Mouse (Mus musculus): Measurements from ENCODE around the gene Phrf1. TPM values are rescaled to one million over a fixed set of nuclear protein-coding genes. Genes with fewer than 3 reads are reported as not detected.

Gene Phrf1
- polyA plus RNA-seq, 1 experiment, result 82.9 TPM

GRCm38 (mm10) chr7:141268466-141269272 is 40.1 kb downstream of the Phrf1 start:
- TF ChIP-seq GATA1 (IDR thresholded peaks at IDR 0.05; ENCODE audit: borderline replicate concordance, low read length), result no peak
- TF ChIP-seq FLI1 (IDR thresholded peaks at IDR 0.05; ENCODE audit: low read length), result no peak
- H3K4me1 ChIP-seq, result peaks cover 67% of the 10 kb centered on the region
- peaks cover 14% of the 10 kb centered on the region for H3K36me3 ChIP-seq (replicated peaks; ENCODE audit: low read length)
- H3K4me3 ChIP-seq (replicated peaks), result peak overlapping the region; percentile 91
- peaks cover 34% of the 10 kb centered on the region for H3K27me3 ChIP-seq (replicated peaks)
- no peaks in the 10 kb centered on the region for H3K9me3 ChIP-seq

GRCm38 (mm10) chr7:141269273-141269545 is 40.6 kb downstream of the Phrf1 start:
- Histone ChIP-seq H3K27me3 (replicated peaks) (peaks cover 40% of the 10 kb centered on the region), H3K9me3 (no peaks in the 10 kb centered on the region), H3K36me3 (replicated peaks; ENCODE audit: low read length) (peaks cover 9% of the 10 kb centered on the region), H3K4me3 (replicated peaks) (peak overlapping the region; percentile 91), H3K4me1 (peaks cover 67% of the 10 kb centered on the region)
- TF ChIP-seq GATA1 (IDR thresholded peaks at IDR 0.05; ENCODE audit: borderline replicate concordance, low read length) (no peak), FLI1 (IDR thresholded peaks at IDR 0.05; ENCODE audit: low read length) (no peak)

- TF ChIP-seq FLI1 (IDR thresholded peaks at IDR 0.05; ENCODE audit: low read length), result no peak
- TF ChIP-seq GATA1 (IDR thresholded peaks at IDR 0.05; ENCODE audit: borderline replicate concordance, low read length), result no peak
- no peaks in the 10 kb centered on the region for H3K9me3 ChIP-seq
- H3K27me3 ChIP-seq (replicated peaks), result peaks cover 52% of the 10 kb centered on the region
- H3K4me1 ChIP-seq, result peaks cover 53% of the 10 kb centered on the region
- no peak overlapping the region for H3K4me3 ChIP-seq (replicated peaks)
- no peaks in the 10 kb centered on the region for H3K36me3 ChIP-seq (replicated peaks; ENCODE audit: low read length)
These were observed 42.0 kb downstream of the Phrf1 start for GRCm38 (mm10) chr7:141270631-141271030.

- TF ChIP-seq FLI1 (IDR thresholded peaks at IDR 0.05; ENCODE audit: low read length) (no peak), GATA1 (IDR thresholded peaks at IDR 0.05; ENCODE audit: borderline replicate concordance, low read length) (no peak)
- H3K27me3 ChIP-seq (replicated peaks), result peaks cover 85% of the 10 kb centered on the region
- peaks cover 48% of the 10 kb centered on the region for H3K4me1 ChIP-seq
- H3K36me3 ChIP-seq (replicated peaks; ENCODE audit: low read length), result no peaks in the 10 kb centered on the region
- no peaks in the 10 kb centered on the region for H3K9me3 ChIP-seq
- H3K4me3 ChIP-seq (replicated peaks), result no peak overlapping the region
These were observed 46.8 kb downstream of the Phrf1 start for GRCm38 (mm10) chr7:141275356-141275755.

- H3K36me3 ChIP-seq (replicated peaks; ENCODE audit: low read length), result no peaks in the 10 kb centered on the region
- no peak within 1 kb of the TSS for H3K4me3 ChIP-seq (replicated peaks)
- peaks cover 87% of the 10 kb centered on the region for H3K27me3 ChIP-seq (replicated peaks)
- TF ChIP-seq GATA1 (IDR thresholded peaks at IDR 0.05; ENCODE audit: borderline replicate concordance, low read length) (no peak), FLI1 (IDR thresholded peaks at IDR 0.05; ENCODE audit: low read length) (no peak)
- H3K9me3 ChIP-seq, result no peaks in the 10 kb centered on the region
- H3K4me1 ChIP-seq, result peaks cover 42% of the 10 kb centered on the region
These were observed 48.0 kb downstream of the Phrf1 start, which contains the start of gene Cdhr5 for GRCm38 (mm10) chr7:141276546-141276945. Gene Cdhr5, minus strand, starts transcription at chr7:141276786.

- TF ChIP-seq GATA1 (IDR thresholded peaks at IDR 0.05; ENCODE audit: borderline replicate concordance, low read length), result no peak
- TF ChIP-seq FLI1 (IDR thresholded peaks at IDR 0.05; ENCODE audit: low read length), result no peak
- no peaks in the 10 kb centered on the region for H3K36me3 ChIP-seq (replicated peaks; ENCODE audit: low read length)
- no peak overlapping the region for H3K4me3 ChIP-seq (replicated peaks)
- H3K9me3 ChIP-seq, result no peaks in the 10 kb centered on the region
- H3K27me3 ChIP-seq (replicated peaks), result peaks cover 85% of the 10 kb centered on the region
- H3K4me1 ChIP-seq, result peaks cover 42% of the 10 kb centered on the region
These were observed 49.4 kb downstream of the Phrf1 start for GRCm38 (mm10) chr7:141277701-141278678.

- H3K36me3 ChIP-seq (replicated peaks; ENCODE audit: low read length), result no peaks in the 10 kb centered on the region
- peak within 1 kb of the TSS; percentile 85 for H3K4me3 ChIP-seq (replicated peaks)
- H3K9me3 ChIP-seq, result no peaks in the 10 kb centered on the region
- peaks cover 42% of the 10 kb centered on the region for H3K4me1 ChIP-seq
- TF ChIP-seq FLI1 (IDR thresholded peaks at IDR 0.05; ENCODE audit: low read length) (no peak), GATA1 (IDR thresholded peaks at IDR 0.05; ENCODE audit: borderline replicate concordance, low read length) (no peak)
- H3K27me3 ChIP-seq (replicated peaks), result peaks cover 82% of the 10 kb centered on the region
These were observed 50.4 kb downstream of the Phrf1 start, which contains the start of gene Sct for GRCm38 (mm10) chr7:141278766-141279590. Gene Sct, minus strand, starts transcription at chr7:141279133.

GRCm38 (mm10) chr7:141281442-141281841 is 52.9 kb downstream of the Phrf1 start:
- H3K27me3 ChIP-seq (replicated peaks), result peaks cover 65% of the 10 kb centered on the region
- peaks cover 46% of the 10 kb centered on the region for H3K4me1 ChIP-seq
- H3K36me3 ChIP-seq (replicated peaks; ENCODE audit: low read length), result no peaks in the 10 kb centered on the region
- H3K4me3 ChIP-seq (replicated peaks), result no peak overlapping the region
- H3K9me3 ChIP-seq, result no peaks in the 10 kb centered on the region
- TF ChIP-seq GATA1 (IDR thresholded peaks at IDR 0.05; ENCODE audit: borderline replicate concordance, low read length), result no peak
- TF ChIP-seq FLI1 (IDR thresholded peaks at IDR 0.05; ENCODE audit: low read length), result no peak

- Histone ChIP-seq H3K27me3 (replicated peaks) (peaks cover 60% of the 10 kb centered on the region), H3K36me3 (replicated peaks; ENCODE audit: low read length) (no peaks in the 10 kb centered on the region), H3K9me3 (no peaks in the 10 kb centered on the region)
These were observed 54.2 kb downstream of the Phrf1 start for GRCm38 (mm10) chr7:141282756-141283155.

More at GRCm38 (mm10) chr7:141282756-141283155, 54.2 kb downstream of the Phrf1 start:
- H3K4me3 ChIP-seq (replicated peaks), result no peak overlapping the region
- peaks cover 33% of the 10 kb centered on the region for H3K4me1 ChIP-seq
- no peak for TF ChIP-seq GATA1 (IDR thresholded peaks at IDR 0.05; ENCODE audit: borderline replicate concordance, low read length)
- no peak for TF ChIP-seq FLI1 (IDR thresholded peaks at IDR 0.05; ENCODE audit: low read length)
